Mouse (Mus musculus) heart, postnatal 4 days (tissue): Measurements from ENCODE around the gene Ppm1d. TPM values are rescaled to one million over a fixed set of nuclear protein-coding genes. Genes with fewer than 3 reads are reported as not detected.

Experiments used
- total RNA-seq, 2 experiments: library from RNA; stranded (reverse); gene quantifications; 2 replicates each; pipeline ENCODE4 v1.2.3; 2021

Ppm1d gene
- total RNA-seq, 2 experiments from 2014 or later: 16.2 to 16.8 TPM

Other genes with a start within 250 kb of the Ppm1d start
- 10 to 100 TPM; 21.8 to 21.9 TPM for gene Usp32, start 171.1 kb upstream of the Ppm1d start, total RNA-seq
- under 1 TPM in 1 of 2 experiments, not detected in 1; 0.71 TPM for gene 1700125H20Rik, start 140.8 kb upstream of the Ppm1d start, total RNA-seq
- 10 to 100 TPM; 39.2 to 40.0 TPM for gene Appbp2, start 76.1 kb upstream of the Ppm1d start, total RNA-seq
- 10 to 100 TPM; 24.4 to 24.7 TPM for gene Bcas3, start 41.9 kb downstream of the Ppm1d start, total RNA-seq